Mouse (Mus musculus): ENCODE measurements around the gene Dtx1. TPM values are rescaled to one million over a fixed set of nuclear protein-coding genes. Genes with fewer than 3 reads are reported as not detected.
A peak's percentile ranks its signal among the peaks of the same experiment; 100 is the strongest.

The Dtx1 gene
- total and polyA plus RNA-seq, 2 experiments from 2014 or later = 52.9 to 230 TPM

GRCm38 (mm10) chr5:120653873-120654272 lies 57.9 kb downstream of the Dtx1 start:
- peaks cover 14% of the 10 kb centered on the region for H3K27me3 ChIP-seq (ENCODE audit: insufficient read depth, low read length)
- H3K4me3 ChIP-seq (ENCODE audit: low read length) = no peak overlapping the region
- H3K9me3 ChIP-seq (ENCODE audit: low read length) = no peaks in the 10 kb centered on the region
- no peaks in the 10 kb centered on the region; the same call in 1 of the 2 replicates for H3K4me1 ChIP-seq (ENCODE audit: insufficient read depth, low read length)
- no peak overlapping the region for H3K27ac ChIP-seq
- 88% methylated on average over 2 of the region's 2 CpGs for WGBS
- ATAC-seq (no peak), DNase-seq (ENCODE audit: low spot score) (no peak)
- no peak for TF ChIP-seq CTCF (IDR thresholded peaks at IDR 0.05; ENCODE audit: low read depth)
- no peak overlapping the region for H3K9ac ChIP-seq (replicated peaks; ENCODE audit: low read length)
- no peak overlapping the region for H3K4me2 ChIP-seq (ENCODE audit: low read depth, low read length)
- H3K36me3 ChIP-seq (ENCODE audit: insufficient read depth, low read length) = no peaks in the 10 kb centered on the region

- no peak for TF ChIP-seq CTCF (IDR thresholded peaks at IDR 0.05; ENCODE audit: low read depth)
- Histone ChIP-seq H3K4me1 (ENCODE audit: insufficient read depth, low read length) (no peaks in the 10 kb centered on the region; the same call in 1 of the 2 replicates), H3K27ac (no peak overlapping the region), H3K9ac (replicated peaks; ENCODE audit: low read length) (no peak overlapping the region), H3K4me3 (ENCODE audit: low read length) (no peak overlapping the region), H3K27me3 (ENCODE audit: insufficient read depth, low read length) (peaks cover 16% of the 10 kb centered on the region), H3K4me2 (ENCODE audit: low read depth, low read length) (no peak overlapping the region), H3K9me3 (ENCODE audit: low read length) (no peaks in the 10 kb centered on the region), H3K36me3 (ENCODE audit: insufficient read depth, low read length) (no peaks in the 10 kb centered on the region)
- ATAC-seq = no peak
- 75% methylated on average over 28 of the region's 28 CpGs for WGBS
- no peak for DNase-seq (ENCODE audit: low spot score)
These were observed 58.6 kb downstream of the Dtx1 start for GRCm38 (mm10) chr5:120652915-120653701.

GRCm38 (mm10) chr5:120651230-120651629 lies 60.5 kb downstream of the Dtx1 start:
- H3K4me2 ChIP-seq (ENCODE audit: low read depth, low read length) = no peak overlapping the region
- no peaks in the 10 kb centered on the region for H3K36me3 ChIP-seq (ENCODE audit: insufficient read depth, low read length)
- H3K27ac ChIP-seq = no peak overlapping the region
- no peak for DNase-seq (ENCODE audit: low spot score)
- no peaks in the 10 kb centered on the region for H3K9me3 ChIP-seq (ENCODE audit: low read length)
- H3K9ac ChIP-seq (replicated peaks; ENCODE audit: low read length) = no peak overlapping the region
- H3K4me1 ChIP-seq (ENCODE audit: insufficient read depth, low read length) = no peaks in the 10 kb centered on the region; the same call in 1 of the 2 replicates
- peaks cover 16% of the 10 kb centered on the region for H3K27me3 ChIP-seq (ENCODE audit: insufficient read depth, low read length)
- no peak overlapping the region for H3K4me3 ChIP-seq (ENCODE audit: low read length)
- TF ChIP-seq CTCF (IDR thresholded peaks at IDR 0.05; ENCODE audit: low read depth) = no peak
- ATAC-seq = no peak
- WGBS = 85% methylated on average over 5 of the region's 5 CpGs

- H3K4me3 ChIP-seq (ENCODE audit: low read length) = no peak overlapping the region
- no peaks in the 10 kb centered on the region for H3K36me3 ChIP-seq (ENCODE audit: insufficient read depth, low read length)
- H3K27me3 ChIP-seq (ENCODE audit: insufficient read depth, low read length) = peaks cover 16% of the 10 kb centered on the region
- H3K27ac ChIP-seq = no peak overlapping the region
- no peak for DNase-seq (ENCODE audit: low spot score)
- H3K9ac ChIP-seq (replicated peaks; ENCODE audit: low read length) = no peak overlapping the region
- H3K4me1 ChIP-seq (ENCODE audit: insufficient read depth, low read length) = no peaks in the 10 kb centered on the region; the same call in 1 of the 2 replicates
- no peak for TF ChIP-seq CTCF (IDR thresholded peaks at IDR 0.05; ENCODE audit: low read depth)
- H3K9me3 ChIP-seq (ENCODE audit: low read length) = no peaks in the 10 kb centered on the region
- 32% methylated on average over 13 of the region's 13 CpGs for WGBS
- ATAC-seq = no peak
- peak overlapping the region; percentile 48; the same call in 1 of the 2 replicates for H3K4me2 ChIP-seq (ENCODE audit: low read depth, low read length)
These were observed 61.8 kb downstream of the Dtx1 start for GRCm38 (mm10) chr5:120649938-120650337.

GRCm38 (mm10) chr5:120649374-120649933 lies 62.3 kb downstream of the Dtx1 start:
- TF ChIP-seq CTCF (IDR thresholded peaks at IDR 0.05; ENCODE audit: low read depth) = peak; percentile 31
- Histone ChIP-seq H3K9me3 (ENCODE audit: low read length) (no peaks in the 10 kb centered on the region), H3K9ac (replicated peaks; ENCODE audit: low read length) (0 out of 2 replicates have a peak overlapping the region, but pooled peaks have one; percentile 1), H3K27me3 (ENCODE audit: insufficient read depth, low read length) (peaks cover 16% of the 10 kb centered on the region), H3K36me3 (ENCODE audit: insufficient read depth, low read length) (no peaks in the 10 kb centered on the region), H3K4me3 (ENCODE audit: low read length) (peak overlapping the region; percentile 24), H3K27ac (no peak overlapping the region), H3K4me2 (ENCODE audit: low read depth, low read length) (peak overlapping the region; percentile 48), H3K4me1 (ENCODE audit: insufficient read depth, low read length) (no peaks in the 10 kb centered on the region; the same call in 1 of the 2 replicates)
- peak; percentile 18 for DNase-seq (ENCODE audit: low spot score)
- WGBS = 5% methylated on average over 21 of the region's 21 CpGs
- peak; percentile 61 for ATAC-seq

GRCm38 (mm10) chr5:120648569-120649373 lies 63.0 kb downstream of the Dtx1 start, which contains the start of gene Rasal1:
Rasal1 (plus strand) TSS chr5:120648812.
- ATAC-seq = peak; percentile 63

More at GRCm38 (mm10) chr5:120648569-120649373, 63.0 kb downstream of the Dtx1 start, which contains the start of gene Rasal1:
- peak within 1 kb of the TSS; percentile 24 for H3K4me3 ChIP-seq (ENCODE audit: low read length)
- 0 out of 2 replicates have a peak within 1 kb of the TSS, but pooled peaks have one; percentile 1 for H3K9ac ChIP-seq (replicated peaks; ENCODE audit: low read length)
- peaks cover 16% of the 10 kb centered on the region for H3K27me3 ChIP-seq (ENCODE audit: insufficient read depth, low read length)
- H3K4me1 ChIP-seq (ENCODE audit: insufficient read depth, low read length) = no peaks in the 10 kb centered on the region; the same call in 1 of the 2 replicates
- no peaks in the 10 kb centered on the region for H3K36me3 ChIP-seq (ENCODE audit: insufficient read depth, low read length)
- no peak within 1 kb of the TSS for H3K27ac ChIP-seq
- DNase-seq (ENCODE audit: low spot score) = peak; percentile 46
- peak within 1 kb of the TSS; percentile 48 for H3K4me2 ChIP-seq (ENCODE audit: low read depth, low read length)
- TF ChIP-seq CTCF (IDR thresholded peaks at IDR 0.05; ENCODE audit: low read depth) = peak; percentile 66
- no peaks in the 10 kb centered on the region for H3K9me3 ChIP-seq (ENCODE audit: low read length)
- WGBS = 1% methylated on average over 50 of the region's 53 CpGs
